Mouse (Mus musculus) left cerebral cortex, postnatal 4 days (tissue): ENCODE measurements around the gene Smagp. TPM values are rescaled to one million over a fixed set of nuclear protein-coding genes. Genes with fewer than 3 reads are reported as not detected.
A peak's percentile ranks its signal among the peaks of the same experiment; 100 is the strongest.

ENCODE experiments used
- DNase-seq: peaks from one replicate; pipeline ENCODE4 v3.0.0-alpha.2; 2022
- intact Hi-C: fragments of 180-260 bp; cut with DNase I; formaldehyde crosslinking; loops from one replicate; pipeline ENCODE4 v1.15.1; 2025
- total RNA-seq, 2 experiments: library from RNA; stranded (reverse); gene quantifications; 2 replicates each; pipeline ENCODE4 v1.2.3; 2021

The Smagp gene
- total RNA-seq, 2 experiments from 2014 or later, result 2.4 to 3.2 TPM

GRCm38 (mm10) chr15:100666219-100666696 lies 29.5 kb upstream of the Smagp start:
- DNase-seq, result no peak
- intact Hi-C loops, result no loop called here

GRCm38 (mm10) chr15:100665411-100666218 lies 28.9 kb upstream of the Smagp start:
- no peak for DNase-seq

GRCm38 (mm10) chr15:100664813-100665274 lies 28.1 kb upstream of the Smagp start:
- intact Hi-C loops, result no loop called here

More at GRCm38 (mm10) chr15:100665411-100666218, 28.9 kb upstream of the Smagp start:
- intact Hi-C loops, result no loop called here

GRCm38 (mm10) chr15:100660805-100661204 lies 24.1 kb upstream of the Smagp start:
- intact Hi-C loops, result no loop called here
- no peak for DNase-seq

More at GRCm38 (mm10) chr15:100664813-100665274, 28.1 kb upstream of the Smagp start:
- no peak for DNase-seq

- DNase-seq, result peak; percentile 33
- intact Hi-C loops, result no loop called here
Measured at GRCm38 (mm10) chr15:100660306-100660705, 23.6 kb upstream of the Smagp start.

GRCm38 (mm10) chr15:100655201-100655600 lies 18.5 kb upstream of the Smagp start:
- intact Hi-C loops, result no loop called here
- DNase-seq, result no peak

GRCm38 (mm10) chr15:100654271-100654670 lies 17.5 kb upstream of the Smagp start:
- DNase-seq, result no peak
- intact Hi-C loops, result no loop called here

GRCm38 (mm10) chr15:100651610-100652009 lies 14.9 kb upstream of the Smagp start:
- intact Hi-C loops, result no loop called here
- no peak for DNase-seq

GRCm38 (mm10) chr15:100650111-100650510 lies 13.4 kb upstream of the Smagp start:
- DNase-seq, result no peak
- intact Hi-C loops, result no loop called here

GRCm38 (mm10) chr15:100646161-100646560 lies 9.4 kb upstream of the Smagp start:
- intact Hi-C loops, result no loop called here
- DNase-seq, result no peak

GRCm38 (mm10) chr15:100642451-100642850 lies 5.7 kb upstream of the Smagp start:
- intact Hi-C loops, result no loop called here
- DNase-seq, result no peak

- no peak for DNase-seq
- intact Hi-C loops, result no loop called here
Measured at GRCm38 (mm10) chr15:100641226-100641810, 4.6 kb upstream of the Smagp start.

GRCm38 (mm10) chr15:100639972-100640750 lies 3.4 kb upstream of the Smagp start:
- intact Hi-C loops, result no loop called here
- no peak for DNase-seq

- intact Hi-C loops, result no loop called here
Measured at GRCm38 (mm10) chr15:100637661-100638060, 921 bp upstream of the Smagp start.

GRCm38 (mm10) chr15:100635851-100636645 lies 692 bp downstream of the Smagp start:
- intact Hi-C loops, result no loop called here
- DNase-seq, result no peak

More at GRCm38 (mm10) chr15:100637661-100638060, 921 bp upstream of the Smagp start:
- no peak for DNase-seq

- intact Hi-C loops, result no loop called here
- no peak for DNase-seq
Measured at GRCm38 (mm10) chr15:100635239-100635638, 1.5 kb downstream of the Smagp start.

- intact Hi-C loops, result no loop called here
Measured at GRCm38 (mm10) chr15:100633341-100633740, 3.4 kb downstream of the Smagp start.

GRCm38 (mm10) chr15:100632323-100632722 lies 4.4 kb downstream of the Smagp start:
- intact Hi-C loops, result no loop called here
- no peak for DNase-seq

More at GRCm38 (mm10) chr15:100633341-100633740, 3.4 kb downstream of the Smagp start:
- no peak for DNase-seq

GRCm38 (mm10) chr15:100631454-100632170 lies 5.1 kb downstream of the Smagp start:
- no peak for DNase-seq
- intact Hi-C loops, result no loop called here

- intact Hi-C loops, result no loop called here
- no peak for DNase-seq
Measured at GRCm38 (mm10) chr15:100630126-100630525, 6.6 kb downstream of the Smagp start.
